Mouse (Mus musculus): ENCODE results near the gene Gm20661. TPM values are rescaled to one million over a fixed set of nuclear protein-coding genes. Genes with fewer than 3 reads are reported as not detected.

Gm20661 gene
- polyA plus RNA-seq (2012; rRNA removed; ENCODE audit: low replicate concordance), result not detected in 2 replicates

GRCm38 (mm10) chr9:107982681-107983346 lies at the start of gene Gm20661:
Gm20661 (plus strand) TSS chr9:107983058.

GRCm38 (mm10) chr9:107935374-107935773 lies 47.5 kb upstream of the Gm20661 start, which contains the start of gene Camkv:
Camkv (plus strand) TSS chr9:107935674.

DNA sequence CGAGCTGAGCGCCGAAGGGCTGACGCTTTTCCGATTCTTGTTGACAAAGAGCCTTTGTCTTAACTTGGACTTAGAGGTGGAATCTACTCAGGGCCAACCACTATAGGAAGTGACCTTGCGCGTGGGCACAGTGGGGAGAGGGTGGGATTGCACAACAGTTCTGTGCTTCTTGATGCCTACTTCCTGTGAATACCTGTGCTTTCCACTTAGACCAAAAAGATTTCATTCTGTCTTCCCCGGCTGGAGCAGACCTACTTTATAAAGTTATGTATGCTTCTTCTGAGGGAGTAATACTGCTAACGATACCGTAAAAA lies 33.0 kb upstream of the Gm20661 start, which contains the start of gene Traip:
TSS of gene Traip (plus strand) at position 215 of the 314 bp plus-strand sequence.

GRCm38 (mm10) chr9:107975399-107976386 lies 7.2 kb upstream of the Gm20661 start, which contains the start of gene Uba7:
Uba7 (plus strand) TSS chr9:107975505.

DNA sequence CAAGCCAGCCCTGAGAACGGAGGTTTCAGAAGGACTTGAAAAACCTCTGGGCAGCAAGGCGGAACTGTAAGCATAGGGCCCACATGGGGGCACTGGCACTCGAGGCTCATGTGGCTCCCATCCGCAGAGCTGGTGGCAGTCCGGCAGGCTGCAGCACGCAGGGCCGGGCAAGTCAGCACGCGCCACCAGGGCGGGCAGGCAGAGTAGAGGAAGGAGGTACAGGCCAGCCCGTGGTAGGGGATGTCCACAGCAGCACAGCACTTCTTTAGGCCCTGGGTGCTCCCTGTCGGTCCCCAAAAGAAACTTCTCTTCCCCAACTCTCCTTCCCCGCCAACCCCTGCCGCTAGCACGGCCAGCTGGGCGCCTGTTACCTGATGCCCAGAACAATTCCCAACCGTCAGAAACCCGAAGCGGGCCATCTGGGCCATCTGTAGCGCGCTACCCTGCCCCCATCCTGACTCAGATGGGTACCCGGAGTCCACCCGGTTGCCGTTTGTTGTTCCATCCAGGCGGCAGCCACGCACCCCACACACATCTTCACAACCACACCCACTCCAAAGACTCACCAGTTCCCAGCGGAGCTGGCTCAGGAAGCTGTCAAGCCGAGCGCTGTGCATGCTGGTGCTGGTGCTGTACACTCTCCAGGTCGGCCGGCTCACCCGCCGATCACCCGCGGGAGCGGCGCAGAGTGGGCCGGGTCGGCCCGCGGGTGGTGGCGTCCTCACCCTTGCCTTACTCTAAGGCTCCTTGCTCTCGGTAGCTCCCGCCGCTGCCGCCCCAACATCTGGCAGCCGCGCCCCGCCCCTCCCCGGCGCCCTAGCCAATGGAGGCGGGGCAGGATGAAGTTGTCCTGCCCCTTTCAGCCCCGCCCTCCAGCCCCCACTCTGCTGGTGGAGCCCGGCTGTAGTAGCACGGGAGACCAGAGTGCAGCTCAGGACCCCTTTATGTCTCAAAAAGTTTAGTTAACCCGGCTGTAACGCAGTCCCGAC lies 2.6 kb downstream of the Gm20661 start, which contains the start of gene Inka1:
TSS of gene Inka1 (minus strand) at position 749 of the 989 bp plus-strand sequence.

GRCm38 (mm10) chr9:107992197-107992596 lies 9.3 kb downstream of the Gm20661 start, which contains the start of gene Cdhr4:
Cdhr4 (plus strand) TSS chr9:107992497.

GRCm38 (mm10) chr9:107996049-107996448 lies 13.2 kb downstream of the Gm20661 start, which contains the start of gene Gm20662:
Gm20662 (plus strand) TSS chr9:107996349.

DNA sequence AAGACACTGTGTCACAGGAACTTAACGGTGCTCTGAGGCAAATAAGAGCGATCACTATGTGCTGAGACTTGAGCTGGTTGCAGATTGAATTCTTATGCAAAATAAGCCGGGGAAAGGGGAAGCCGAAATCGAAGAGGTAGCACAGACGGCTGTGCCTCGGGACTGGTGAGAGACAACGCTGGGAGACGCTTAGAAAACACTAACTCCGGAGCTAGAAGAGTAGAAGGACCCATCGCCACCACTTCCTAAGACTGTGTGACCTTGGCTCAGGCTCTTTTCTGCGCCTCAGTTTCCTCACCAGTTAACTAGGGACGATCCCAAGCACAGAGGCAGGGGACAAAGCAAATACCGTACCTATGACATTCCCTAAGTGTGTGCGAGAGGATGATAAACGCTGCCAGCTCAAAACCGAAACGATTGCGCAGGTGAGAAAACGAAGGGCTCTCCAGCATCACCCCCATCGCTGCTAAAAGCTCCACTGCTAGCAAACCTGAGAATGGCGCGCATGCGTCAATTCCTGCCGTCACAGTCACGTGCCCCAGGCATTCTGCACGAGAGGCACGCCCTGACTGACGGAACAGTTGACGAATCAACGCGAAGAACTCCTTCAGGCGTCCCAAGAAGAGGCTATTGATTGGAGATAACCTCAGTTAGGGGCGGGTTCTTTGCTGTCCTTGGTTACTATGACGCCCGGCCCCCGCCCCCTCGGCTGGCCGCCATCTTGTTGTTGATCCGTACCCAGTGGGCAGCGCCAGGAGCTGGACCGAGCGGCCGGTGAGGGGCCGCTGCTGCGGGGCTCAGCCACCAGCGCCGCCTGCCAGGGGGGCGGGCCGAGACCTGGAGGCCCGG lies 19.3 kb downstream of the Gm20661 start, which contains the start of gene Ip6k1:
TSS of gene Ip6k1 (plus strand) at position 580 of the 849 bp plus-strand sequence.

Other genes with a start within 250 kb of the Gm20661 start
- 30.5 and 42.0 TPM in 2 replicates for gene Rbm5, start 212.1 kb upstream of the Gm20661 start, polyA plus RNA-seq (2012; rRNA removed; ENCODE audit: low replicate concordance)
- gene Rbm6, start 109.8 kb upstream of the Gm20661 start, polyA plus RNA-seq (2012; rRNA removed; ENCODE audit: low replicate concordance), result 4.0 and 9.6 TPM in 2 replicates
- gene Mon1a, start 94.9 kb upstream of the Gm20661 start, polyA plus RNA-seq (2012; rRNA removed; ENCODE audit: low replicate concordance), result 76.5 and 135 TPM in 2 replicates
- gene Mst1r, start 76.2 kb upstream of the Gm20661 start, polyA plus RNA-seq (2012; rRNA removed; ENCODE audit: low replicate concordance), result 51.2 and 56.0 TPM in 2 replicates
- not detected in 2 replicates for gene Actl11, start 54.6 kb upstream of the Gm20661 start, polyA plus RNA-seq (2012; rRNA removed; ENCODE audit: low replicate concordance)
- not detected in 2 replicates for gene Camkv, start 47.4 kb upstream of the Gm20661 start, polyA plus RNA-seq (2012; rRNA removed; ENCODE audit: low replicate concordance)
- gene Traip, start 32.9 kb upstream of the Gm20661 start, polyA plus RNA-seq (2012; rRNA removed; ENCODE audit: low replicate concordance), result 1.8 and 4.1 TPM in 2 replicates
- gene Uba7, start 7.6 kb upstream of the Gm20661 start, polyA plus RNA-seq (2012; rRNA removed; ENCODE audit: low replicate concordance), result 66.2 and 118 TPM in 2 replicates
- gene Inka1, start 2.8 kb downstream of the Gm20661 start, polyA plus RNA-seq (2012; rRNA removed; ENCODE audit: low replicate concordance), result 3.2 and 4.2 TPM in 2 replicates
- gene Cdhr4, start 9.4 kb downstream of the Gm20661 start, polyA plus RNA-seq (2012; rRNA removed; ENCODE audit: low replicate concordance), result 0.39 and 1.5 TPM in 2 replicates
- gene Gm20662, start 13.3 kb downstream of the Gm20661 start, polyA plus RNA-seq (2012; rRNA removed; ENCODE audit: low replicate concordance), result 0.49 and 0.52 TPM in 2 replicates
- gene Ip6k1, start 19.4 kb downstream of the Gm20661 start, polyA plus RNA-seq (2012; rRNA removed; ENCODE audit: low replicate concordance), result 74.7 and 154 TPM in 2 replicates
- gene Gmppb, start 66.2 kb downstream of the Gm20661 start, polyA plus RNA-seq (2012; rRNA removed; ENCODE audit: low replicate concordance), result 33.3 and 55.9 TPM in 2 replicates
- gene Amigo3, start 70.1 kb downstream of the Gm20661 start, polyA plus RNA-seq (2012; rRNA removed; ENCODE audit: low replicate concordance), result 8.7 and 13.0 TPM in 2 replicates
- 0.20 and 0.81 TPM in 2 replicates for gene Mst1, start 97.4 kb downstream of the Gm20661 start, polyA plus RNA-seq (2012; rRNA removed; ENCODE audit: low replicate concordance)
- gene Rnf123, start 100.3 kb downstream of the Gm20661 start, polyA plus RNA-seq (2012; rRNA removed; ENCODE audit: low replicate concordance), result 64.7 and 87.5 TPM in 2 replicates
- gene Apeh, start 111.5 kb downstream of the Gm20661 start, polyA plus RNA-seq (2012; rRNA removed; ENCODE audit: low replicate concordance), result 154 and 221 TPM in 2 replicates
- gene Bsn, start 207.3 kb downstream of the Gm20661 start, polyA plus RNA-seq (2012; rRNA removed; ENCODE audit: low replicate concordance), result 1.1 and 2.0 TPM in 2 replicates

All from duodenum, adult 2 months (tissue).